Mouse (Mus musculus) right cerebral cortex, postnatal 10 days (tissue): ENCODE results near the gene Mgst3.
A peak's percentile ranks its signal among the peaks of the same experiment; 100 is the strongest.

Experiments used
- DNase-seq, 2 experiments: peaks; one replicate each; pipeline ENCODE4 v3.0.0; 2021; ENCODE audit warnings: low spot score in 2 of 2

Mgst3 gene

DNA sequence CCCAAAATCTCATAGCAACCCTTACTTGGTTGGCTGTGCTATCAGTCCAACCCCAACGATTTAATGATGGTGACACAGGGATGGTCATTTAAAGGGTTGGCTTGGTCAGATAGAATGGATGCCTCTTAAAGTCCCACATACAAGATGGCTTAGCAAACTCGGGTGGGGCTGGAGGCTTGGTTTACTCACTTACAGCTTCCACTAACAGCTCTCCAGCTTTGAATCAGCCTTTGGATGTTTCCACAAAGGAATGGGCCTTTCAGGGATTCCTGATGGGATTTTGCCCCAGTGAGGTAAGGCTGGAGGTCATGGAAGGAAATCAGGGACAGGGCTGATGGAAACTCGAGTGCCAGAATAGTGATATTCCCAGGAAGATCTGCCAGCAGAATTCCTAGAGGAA lies 5.8 kb downstream of the Mgst3 start:
- DNase-seq, result no peak

DNA sequence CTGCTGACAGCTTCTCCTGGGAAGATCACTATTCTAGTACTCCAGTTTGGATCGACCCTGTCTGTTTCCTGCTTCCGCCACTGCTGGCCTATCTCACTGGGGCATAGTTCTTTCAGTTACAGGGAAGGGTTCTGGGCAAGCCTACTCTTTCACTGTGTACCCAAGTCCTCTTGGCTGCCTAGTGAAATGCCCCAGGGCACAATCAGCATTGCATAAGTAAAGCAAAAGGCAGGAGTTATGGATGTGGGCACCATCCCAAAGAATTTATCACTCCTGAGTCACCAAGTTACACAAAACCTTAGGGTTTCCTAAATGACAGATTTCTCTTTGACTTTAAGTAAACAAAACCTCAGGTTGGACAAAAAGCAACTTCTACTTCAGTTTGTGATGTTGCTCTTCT lies 6.3 kb downstream of the Mgst3 start:
- no peak for DNase-seq

- no peak for DNase-seq
Observed at GRCm38 (mm10) chr1:167386466-167386865, 7.2 kb downstream of the Mgst3 start.

DNA sequence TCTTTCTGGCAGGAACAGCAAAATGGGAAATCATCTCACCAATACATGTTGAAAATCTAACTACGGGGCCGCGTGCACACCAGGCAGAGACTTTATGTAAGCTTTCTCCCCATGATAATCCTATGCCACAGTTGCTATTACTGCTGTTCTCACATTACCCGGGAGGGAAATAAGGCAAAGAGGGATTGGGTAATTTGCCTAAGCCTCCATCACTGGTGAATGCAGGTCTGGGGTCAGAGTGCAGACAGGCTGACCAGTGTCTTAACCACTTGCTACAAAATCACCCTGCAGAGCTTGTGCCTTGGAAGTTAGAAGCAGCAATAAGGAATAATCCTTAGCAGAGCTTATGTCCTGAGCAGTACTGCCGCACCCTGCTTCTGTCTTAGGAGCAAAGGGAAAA lies 8.0 kb downstream of the Mgst3 start:
- no peak for DNase-seq

- no peak for DNase-seq
Observed at GRCm38 (mm10) chr1:167385211-167385610, 8.4 kb downstream of the Mgst3 start.

GRCm38 (mm10) chr1:167384156-167384555 lies 9.5 kb downstream of the Mgst3 start:
- no peak for DNase-seq

GRCm38 (mm10) chr1:167383178-167383577 lies 10.5 kb downstream of the Mgst3 start:
- no peak for DNase-seq

DNA sequence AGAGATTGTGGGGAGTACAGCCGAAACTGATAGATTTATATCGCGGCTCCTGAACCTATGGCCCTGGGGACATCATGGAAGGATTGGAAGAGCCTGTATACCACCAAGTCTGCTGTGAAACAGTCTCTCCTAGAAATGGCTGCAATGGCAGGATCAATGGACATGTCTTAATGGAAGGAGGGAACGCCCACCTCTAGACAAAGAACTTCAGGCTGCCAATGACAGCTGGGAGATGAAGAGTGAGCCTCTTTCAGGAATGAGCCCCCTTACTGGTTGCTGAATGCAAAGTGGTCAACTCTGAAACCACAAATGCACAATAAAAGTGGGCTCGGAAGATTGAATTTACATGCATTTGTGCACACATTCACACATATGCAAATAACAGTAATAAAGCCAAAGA lies 10.9 kb downstream of the Mgst3 start:
- no peak for DNase-seq

DNA sequence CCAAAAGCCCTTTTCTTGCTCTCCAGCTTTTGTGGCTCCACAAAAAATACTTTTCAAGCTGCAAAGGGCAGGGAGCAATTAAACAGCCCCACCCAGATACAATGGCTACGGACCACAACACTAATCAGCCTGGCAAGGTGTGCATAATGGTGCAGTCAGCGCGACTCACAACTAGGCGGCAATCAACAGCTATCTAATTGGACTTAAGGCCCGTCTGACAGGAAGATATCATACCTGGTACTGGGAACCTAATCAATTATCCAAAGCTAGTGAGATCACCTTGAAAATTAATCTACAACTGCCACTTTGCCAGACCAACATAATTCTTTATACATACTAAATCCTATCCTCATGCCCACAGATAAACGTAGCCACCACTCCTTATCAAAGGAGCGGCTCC lies 11.3 kb downstream of the Mgst3 start:
- DNase-seq, result no peak

GRCm38 (mm10) chr1:167381050-167382015 lies 12.3 kb downstream of the Mgst3 start:
- DNase-seq, result no peak

GRCm38 (mm10) chr1:167380223-167380622 lies 13.4 kb downstream of the Mgst3 start:
- no peak for DNase-seq

DNA sequence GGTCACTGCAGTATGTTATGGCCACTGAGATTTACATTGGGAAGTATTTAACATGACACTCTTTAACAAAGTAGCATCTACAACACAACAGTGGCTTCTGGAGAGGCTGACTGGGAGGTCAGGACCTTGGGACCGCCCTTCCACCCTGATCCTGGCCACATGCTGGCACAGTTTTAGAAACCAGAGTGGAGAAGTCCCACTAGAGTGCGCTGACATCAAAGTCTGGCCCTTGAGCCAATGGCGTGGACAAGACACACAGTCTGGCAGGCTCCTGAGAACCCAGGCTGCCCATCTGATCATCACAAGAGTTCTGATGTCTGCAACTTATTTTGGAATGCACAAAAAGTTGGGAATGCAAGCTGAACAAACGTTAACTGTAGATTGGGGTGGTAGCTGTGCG lies 13.9 kb downstream of the Mgst3 start:
- no peak for DNase-seq

DNA sequence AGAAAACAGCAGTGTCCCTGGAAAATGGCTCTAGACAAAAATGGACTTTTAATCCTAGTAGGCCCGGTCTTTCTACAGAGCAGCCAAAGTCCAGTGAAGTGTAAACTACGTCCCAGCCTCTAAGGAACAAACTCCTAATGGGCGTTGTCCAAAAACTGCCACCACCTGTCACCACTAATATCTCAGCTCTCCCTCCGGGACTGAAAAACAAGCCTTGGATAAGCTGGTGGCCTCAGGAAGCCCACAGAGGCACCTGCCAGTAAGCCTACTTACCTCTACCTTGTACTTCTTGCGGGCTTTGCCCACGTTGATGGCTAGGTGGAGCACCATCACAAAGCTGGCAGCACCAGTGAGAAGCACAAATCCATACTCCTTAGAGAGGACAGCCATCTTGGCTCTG lies 15.6 kb downstream of the Mgst3 start:
- no peak for DNase-seq

DNA sequence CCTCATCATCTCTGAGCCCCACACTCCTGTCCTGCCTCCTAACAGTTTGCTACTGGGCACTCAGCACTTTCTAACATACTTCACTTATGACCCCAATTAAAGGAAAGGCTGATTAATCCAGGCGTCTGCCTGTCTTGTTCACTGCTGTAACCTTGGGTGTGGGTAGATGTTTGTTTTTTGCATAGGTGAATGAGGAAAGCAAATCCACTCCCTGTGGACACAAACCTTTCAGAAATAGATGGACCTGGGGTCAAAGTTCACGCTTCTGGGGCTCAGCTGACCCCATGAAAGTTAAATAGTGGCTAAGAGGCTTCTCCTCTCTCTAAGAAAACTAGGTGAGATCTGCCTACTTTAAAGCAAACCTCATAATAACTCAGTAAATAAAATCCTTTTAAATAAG lies 18.7 kb downstream of the Mgst3 start:
- no peak for DNase-seq

DNA sequence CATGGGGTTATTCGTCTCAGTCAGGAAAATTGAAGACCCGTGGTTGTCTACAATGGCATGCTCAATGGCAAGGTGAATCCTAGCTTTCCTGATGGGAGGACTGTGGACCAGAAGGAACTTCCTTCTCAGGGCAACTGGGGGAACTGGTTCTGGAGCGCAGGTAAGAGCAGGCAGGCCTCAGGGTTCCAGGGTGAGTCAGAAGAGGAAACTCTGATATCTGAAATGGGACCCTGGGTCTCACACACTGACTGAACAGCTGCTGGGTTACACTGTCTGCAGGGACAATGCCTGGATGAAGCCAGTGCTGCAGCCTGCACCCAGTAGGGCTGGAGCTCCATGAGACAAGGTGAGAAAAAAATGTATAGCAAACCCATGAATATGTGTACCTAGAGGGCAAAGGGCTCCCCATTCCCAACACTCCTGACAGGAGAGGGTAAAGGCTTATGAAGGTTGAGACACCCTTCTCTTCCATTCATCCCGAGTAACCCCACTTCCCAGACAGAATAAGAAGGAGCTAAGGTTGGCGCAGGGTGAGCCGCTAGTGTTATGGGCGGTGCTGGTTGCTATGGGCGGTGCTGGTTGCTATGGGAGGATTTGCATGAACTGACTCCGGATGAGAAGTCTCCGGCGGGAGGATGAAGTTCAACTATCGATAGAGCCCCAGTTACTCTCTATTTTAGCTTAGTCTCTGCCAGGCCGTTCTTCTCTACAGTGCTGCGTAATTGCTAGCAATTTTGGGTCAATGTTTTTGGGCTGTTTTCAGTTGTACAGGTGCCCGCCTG lies 19.4 kb downstream of the Mgst3 start:
- no peak for DNase-seq

- DNase-seq, result no peak
Observed at GRCm38 (mm10) chr1:167372739-167373138, 20.9 kb downstream of the Mgst3 start.

- DNase-seq, result peak; percentile 79 to 87
Observed at GRCm38 (mm10) chr1:167369905-167370304, 23.7 kb downstream of the Mgst3 start.

GRCm38 (mm10) chr1:167368513-167368912 lies 25.1 kb downstream of the Mgst3 start:
- no peak for DNase-seq

DNA sequence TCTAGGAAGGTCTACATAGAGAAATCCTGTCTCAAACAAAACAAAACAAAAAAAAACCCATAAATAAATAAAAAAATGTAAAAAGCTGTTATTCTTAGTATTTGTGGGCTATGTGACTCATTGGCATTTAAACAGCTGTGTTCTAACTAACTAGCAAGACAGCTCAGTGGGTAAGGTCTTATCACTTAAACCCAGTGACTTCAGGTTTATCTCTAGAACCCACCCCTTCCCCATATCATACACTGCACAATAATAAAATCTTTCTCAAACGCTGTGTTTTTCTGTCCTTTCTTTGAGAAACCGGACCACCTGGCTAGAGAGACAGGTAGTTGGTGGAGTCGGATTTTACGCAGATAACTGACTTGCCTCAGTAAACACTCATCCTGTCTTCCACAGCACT lies 25.6 kb downstream of the Mgst3 start:
- no peak for DNase-seq

DNA sequence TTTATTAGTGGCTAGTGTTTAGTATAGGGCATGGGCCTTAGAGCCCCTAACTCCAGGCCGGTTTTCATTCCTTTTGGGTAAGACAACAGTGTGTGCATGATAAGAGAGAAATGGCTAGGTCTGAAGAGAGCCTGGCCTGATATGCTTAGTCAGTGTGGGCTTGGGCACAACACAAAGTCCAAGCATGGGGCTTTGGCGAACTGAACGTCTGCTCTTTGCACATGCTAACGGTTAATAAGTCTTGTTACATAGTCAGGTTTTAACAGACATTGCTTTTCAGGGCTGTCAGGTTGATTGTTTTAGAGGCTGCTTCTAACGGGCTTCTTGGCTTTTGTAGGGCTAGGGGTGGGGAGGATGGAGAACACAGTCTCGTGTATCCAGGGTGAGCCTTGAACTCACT lies 27.0 kb downstream of the Mgst3 start:
- DNase-seq, result no peak

- no peak for DNase-seq
Observed at GRCm38 (mm10) chr1:167365808-167366207, 27.8 kb downstream of the Mgst3 start.

DNA sequence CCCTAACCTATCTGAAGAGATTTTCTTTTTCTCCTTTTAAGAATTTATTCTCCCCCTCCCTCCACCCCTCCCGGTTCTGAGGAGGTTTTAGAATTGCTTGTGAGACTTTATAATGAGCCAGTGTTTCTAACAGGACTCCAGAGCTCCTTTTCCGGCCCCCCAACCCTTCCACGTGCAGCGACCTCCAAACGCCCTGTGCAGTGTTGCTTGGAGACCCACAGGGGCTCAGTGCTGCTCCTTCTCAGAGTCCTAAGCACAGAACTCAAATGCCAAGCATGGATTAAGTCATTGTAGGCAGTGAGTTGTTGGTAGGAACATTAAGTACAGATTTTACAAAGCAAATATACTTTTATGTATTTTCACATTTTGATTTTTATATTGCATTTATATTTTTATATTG lies 30.3 kb downstream of the Mgst3 start:
- no peak for DNase-seq

DNA sequence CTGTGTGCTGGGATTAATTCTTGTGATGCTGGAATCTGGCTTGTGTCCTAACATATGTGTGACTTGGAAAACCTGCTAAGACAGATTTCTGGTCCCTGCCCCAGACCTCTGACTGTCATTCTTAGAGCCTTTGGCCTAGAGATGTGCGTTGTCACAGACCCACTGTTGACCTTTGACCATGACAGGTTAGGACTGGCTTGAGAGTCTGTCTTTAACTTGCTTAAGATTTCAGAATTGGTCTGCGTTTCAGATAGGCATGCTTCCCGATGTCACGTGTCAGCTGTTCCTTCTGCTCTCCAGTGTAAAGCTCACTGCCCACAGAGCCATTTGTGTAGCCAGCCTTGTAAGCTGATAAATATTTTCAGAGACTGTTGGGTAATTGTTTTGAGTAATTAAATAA lies 30.8 kb downstream of the Mgst3 start:
- no peak for DNase-seq
